Mouse (Mus musculus) forebrain, embryonic 16.5 days (tissue): ENCODE data around the gene Ggta1. TPM values are rescaled to one million over a fixed set of nuclear protein-coding genes. Genes with fewer than 3 reads are reported as not detected.

Experiments
- ATAC-seq: fragments of 200-750 bp; cut with Nextera tagmentation; 2 replicates; pipeline ENCODE4 v1.8.0; 2017; ENCODE audit warnings: mild to moderate bottlenecking, moderate library complexity
- H3K27ac ChIP-seq: fragments of 300-500 bp; sonication (generic); 2 replicates; pipeline ENCODE4 v1.5.1; 2014; ENCODE audit warnings: low read length, control low read depth
- H3K27me3 ChIP-seq: fragments of 300-500 bp; sonication (generic); replicated peaks from 2 replicates; pipeline ENCODE4 v1.6.1; 2014; ENCODE audit warnings: low read length; ENCODE audit not compliant: control insufficient read depth, insufficient read depth
- H3K36me3 ChIP-seq: fragments of 300-500 bp; sonication (generic); 2 replicates; pipeline ENCODE4 v1.6.1; 2014; ENCODE audit not compliant: control insufficient read depth, insufficient read depth
- H3K4me1 ChIP-seq: fragments of 300-500 bp; sonication (generic); replicated peaks from 2 replicates; pipeline ENCODE4 v1.6.1; 2014; ENCODE audit warnings: low read length; ENCODE audit not compliant: control insufficient read depth, insufficient read depth
- H3K4me2 ChIP-seq: fragments of 300-500 bp; sonication (generic); 2 replicates; pipeline ENCODE4 v1.6.1; 2014; ENCODE audit warnings: mild to moderate bottlenecking, low read length, control low read depth
- H3K4me3 ChIP-seq: fragments of 300-500 bp; sonication (generic); replicated peaks from 2 replicates; pipeline ENCODE4 v1.5.1; 2014; ENCODE audit warnings: mild to moderate bottlenecking, low read length, control low read depth
- H3K9ac ChIP-seq: fragments of 300-500 bp; sonication (generic); replicated peaks from 2 replicates; pipeline ENCODE4 v1.6.1; 2014; ENCODE audit warnings: low read depth, low read length, control low read depth
- H3K9me3 ChIP-seq: fragments of 300-500 bp; sonication (generic); 2 replicates; pipeline ENCODE4 v1.6.1; 2016; ENCODE audit warnings: low read length; ENCODE audit not compliant: control insufficient read depth
- WGBS: fragments of 180-500 bp; shearing (Covaris S2); extraction: QIAGEN DNeasy Blood & Tissue Kit; methylation state at CpG from one replicate; pipeline ENCODE4 v1.1.7; 2014; 5-methylcytosine and 5-hydroxymethylcytosine counted together
- polyA plus RNA-seq: library from polyadenylated mRNA; unstranded; fragments of >200 nt; fragmentation: Nextera tagmentation; extraction: Ambion mirVana; gene quantifications from 2 replicates; pipeline ENCODE4 v1.2.1, GENCODE M21; 2015

Gene Ggta1
- polyA plus RNA-seq, 1 experiment from 2014 or later: 4.1 TPM

DNA sequence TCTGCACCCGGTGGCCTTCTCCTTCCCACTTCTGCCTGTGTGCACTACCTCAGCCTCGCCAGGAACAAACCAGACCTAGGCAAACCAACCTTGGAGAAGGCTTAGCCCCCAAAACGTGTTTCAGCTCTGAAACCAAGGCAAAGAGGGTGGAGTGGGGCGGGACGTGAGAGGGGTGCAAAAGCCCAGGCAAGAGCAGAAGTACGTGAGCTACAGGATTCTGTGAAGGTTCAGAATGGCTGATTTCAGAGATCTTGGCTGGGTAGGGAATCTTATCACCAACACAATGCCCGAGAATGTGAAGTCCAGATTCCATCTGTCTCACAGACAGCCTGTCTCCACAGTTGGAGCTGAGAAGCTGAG lies 41.4 kb upstream of the Ggta1 start:
- no peak overlapping the region for H3K9ac ChIP-seq
- no peaks in the 10 kb centered on the region for H3K36me3 ChIP-seq
- no peak overlapping the region for H3K27ac ChIP-seq
- H3K27me3 ChIP-seq: no peaks in the 10 kb centered on the region
- peaks cover 14% of the 10 kb centered on the region; the same call in 1 of the 2 replicates for H3K4me1 ChIP-seq
- ATAC-seq: no peak
- no peak overlapping the region for H3K4me2 ChIP-seq
- 78% methylated on average over 7 of the region's 7 CpGs for WGBS
- H3K9me3 ChIP-seq: no peaks in the 10 kb centered on the region
- no peak overlapping the region for H3K4me3 ChIP-seq

DNA sequence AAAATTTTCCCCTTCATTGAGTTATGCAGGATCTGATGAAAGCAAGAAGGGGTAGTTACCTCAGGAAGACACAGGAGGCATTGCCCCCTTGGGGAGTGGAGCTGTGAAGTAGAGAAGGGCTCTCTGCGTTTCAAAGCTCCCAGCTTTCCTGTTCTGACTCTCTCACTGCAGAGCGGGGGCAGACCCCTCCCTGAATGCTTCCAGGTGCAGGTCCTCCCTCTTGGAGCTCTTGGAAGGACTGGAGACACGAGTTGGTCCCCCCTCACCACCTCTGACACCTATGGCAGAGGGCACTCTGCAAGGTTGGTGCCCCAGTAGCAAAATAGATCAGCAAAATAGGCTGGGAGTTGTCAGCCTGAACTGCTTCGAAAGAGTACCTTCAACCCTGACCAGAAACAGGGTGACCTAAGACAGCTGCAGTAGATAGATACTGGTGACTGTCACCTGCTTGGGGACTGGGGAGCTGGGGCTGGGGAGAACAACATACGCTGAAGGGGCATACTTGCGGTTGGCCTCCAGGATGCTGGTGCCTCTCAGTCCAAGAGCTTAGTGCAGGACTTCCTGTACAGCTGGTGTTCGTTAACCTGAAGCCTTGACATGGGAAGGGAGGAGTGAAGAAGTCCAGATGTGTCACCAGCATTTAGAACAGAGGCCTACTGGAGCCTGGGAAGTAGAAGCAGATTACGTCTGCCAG lies 40.8 kb upstream of the Ggta1 start:
- Histone ChIP-seq H3K4me1 (peaks cover 12% of the 10 kb centered on the region; the same call in 1 of the 2 replicates), H3K4me2 (no peak overlapping the region), H3K27ac (no peak overlapping the region), H3K27me3 (no peaks in the 10 kb centered on the region), H3K4me3 (no peak overlapping the region), H3K9ac (no peak overlapping the region), H3K36me3 (no peaks in the 10 kb centered on the region), H3K9me3 (no peaks in the 10 kb centered on the region)
- ATAC-seq: no peak
- 67% methylated on average over 8 of the region's 8 CpGs for WGBS

DNA sequence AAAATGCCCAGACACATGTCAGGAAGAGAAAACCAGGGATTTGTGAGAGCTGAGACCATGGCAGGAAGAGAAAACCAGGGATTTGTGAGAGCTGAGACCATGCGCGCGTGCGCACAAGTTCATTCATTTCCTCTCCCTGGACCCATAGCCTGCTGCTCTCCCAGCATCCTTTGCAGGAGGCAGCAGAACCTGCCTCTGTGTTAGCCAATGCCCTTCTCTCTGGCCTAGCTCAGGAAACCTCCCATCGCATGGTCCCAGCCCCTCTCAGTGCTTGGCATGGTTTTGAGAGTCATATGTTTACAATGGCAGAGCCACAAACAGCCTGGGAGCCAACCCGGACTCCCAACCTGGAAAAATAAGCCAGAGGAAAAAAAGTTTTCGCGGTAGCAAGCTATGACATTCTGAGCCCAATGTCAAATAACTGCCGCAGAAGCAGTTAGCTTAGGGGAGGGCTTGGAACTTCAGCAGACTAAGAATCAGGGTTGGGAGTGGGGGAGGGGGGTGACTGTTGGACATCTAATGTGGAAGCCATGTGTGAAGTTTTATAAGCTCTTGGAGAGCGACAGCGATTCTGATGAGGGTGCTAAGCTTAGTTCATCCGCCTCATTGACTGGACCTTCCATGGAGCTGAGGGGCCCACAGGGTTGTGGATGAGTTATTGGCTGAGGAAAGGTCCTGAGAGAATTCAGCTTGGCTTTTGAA lies 40.1 kb upstream of the Ggta1 start:
- H3K4me3 ChIP-seq: no peak overlapping the region
- WGBS: 88% methylated on average over 12 of the region's 12 CpGs
- no peaks in the 10 kb centered on the region for H3K27me3 ChIP-seq
- ATAC-seq: no peak
- no peak overlapping the region for H3K4me2 ChIP-seq
- no peaks in the 10 kb centered on the region for H3K36me3 ChIP-seq
- H3K9me3 ChIP-seq: no peaks in the 10 kb centered on the region
- H3K27ac ChIP-seq: no peak overlapping the region
- H3K4me1 ChIP-seq: peaks cover 12% of the 10 kb centered on the region; the same call in 1 of the 2 replicates
- no peak overlapping the region for H3K9ac ChIP-seq

DNA sequence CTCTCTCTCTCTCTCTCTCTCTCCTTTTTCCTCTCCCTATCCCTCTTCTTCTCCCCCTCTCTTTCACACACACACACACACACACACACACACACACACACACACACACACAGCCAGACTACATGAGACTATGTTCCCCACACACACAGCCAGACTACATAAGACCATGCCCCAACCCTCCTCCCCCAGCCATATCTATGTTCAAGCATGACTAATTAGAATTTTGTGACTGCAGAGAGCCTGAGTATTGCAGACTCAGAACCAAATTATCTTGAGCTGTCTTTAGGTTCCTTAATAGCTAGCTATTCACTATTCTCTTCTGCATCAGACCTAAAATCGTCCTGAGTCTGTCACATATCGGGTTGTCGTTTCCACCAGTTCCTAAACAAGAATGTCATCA lies 39.5 kb upstream of the Ggta1 start:
- ATAC-seq: no peak
- no peaks in the 10 kb centered on the region for H3K9me3 ChIP-seq
- H3K4me2 ChIP-seq: no peak overlapping the region
- no peak overlapping the region for H3K4me3 ChIP-seq
- peaks cover 12% of the 10 kb centered on the region; the same call in 1 of the 2 replicates for H3K4me1 ChIP-seq
- H3K27ac ChIP-seq: no peak overlapping the region
- no peaks in the 10 kb centered on the region for H3K27me3 ChIP-seq
- WGBS: 83% methylated on average over 3 of the region's 3 CpGs
- H3K9ac ChIP-seq: no peak overlapping the region
- H3K36me3 ChIP-seq: no peaks in the 10 kb centered on the region

DNA sequence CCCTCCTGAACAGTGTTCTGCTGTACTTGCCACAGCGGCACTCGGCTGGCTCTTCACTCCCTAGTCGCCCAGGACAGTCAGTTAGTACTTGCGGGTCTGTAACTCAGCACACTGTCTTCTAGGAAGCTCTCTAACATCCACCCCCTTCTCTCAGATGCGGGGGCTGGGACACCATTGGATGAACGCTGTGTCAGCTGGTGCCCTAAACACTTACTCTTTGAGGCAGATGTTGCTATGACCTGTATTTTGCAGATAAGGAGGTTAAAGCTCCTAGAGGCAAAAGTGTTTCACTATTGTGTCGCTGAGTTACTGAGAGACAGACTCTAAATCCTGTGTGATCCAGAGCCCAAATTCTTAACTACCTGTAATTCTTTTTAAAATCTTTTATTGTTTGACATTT lies 36.4 kb upstream of the Ggta1 start:
- WGBS: 84% methylated on average over 7 of the region's 7 CpGs
- Histone ChIP-seq H3K4me1 (no peaks in the 10 kb centered on the region), H3K36me3 (no peaks in the 10 kb centered on the region), H3K4me3 (no peak overlapping the region), H3K9me3 (no peaks in the 10 kb centered on the region), H3K27ac (no peak overlapping the region), H3K27me3 (no peaks in the 10 kb centered on the region), H3K9ac (no peak overlapping the region), H3K4me2 (no peak overlapping the region)
- no peak for ATAC-seq

DNA sequence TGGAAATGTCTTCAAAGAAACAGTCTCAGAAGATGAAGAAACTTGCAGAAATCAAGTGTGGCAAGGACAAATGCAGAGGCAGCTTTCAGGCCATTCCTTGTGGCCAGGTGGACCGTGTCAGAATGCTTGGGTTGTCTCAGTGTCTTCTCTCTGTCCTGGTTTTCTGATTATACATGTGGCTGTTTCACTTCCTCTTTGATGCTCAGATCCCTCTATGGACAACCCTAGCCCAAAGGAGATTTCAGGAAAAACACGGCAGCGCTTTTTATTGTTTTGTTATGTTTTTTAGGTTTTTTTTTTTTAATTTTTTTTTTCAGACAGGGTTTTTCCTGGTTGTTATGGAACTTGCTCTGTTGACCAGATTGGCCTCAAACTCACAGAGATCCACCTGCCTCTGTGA lies 35.9 kb upstream of the Ggta1 start:
- Histone ChIP-seq H3K4me1 (no peaks in the 10 kb centered on the region), H3K27me3 (no peaks in the 10 kb centered on the region), H3K27ac (no peak overlapping the region), H3K36me3 (no peaks in the 10 kb centered on the region), H3K9ac (no peak overlapping the region), H3K4me2 (no peak overlapping the region), H3K9me3 (no peaks in the 10 kb centered on the region), H3K4me3 (no peak overlapping the region)
- ATAC-seq: no peak
- 97% methylated on average over 3 of the region's 3 CpGs for WGBS

DNA sequence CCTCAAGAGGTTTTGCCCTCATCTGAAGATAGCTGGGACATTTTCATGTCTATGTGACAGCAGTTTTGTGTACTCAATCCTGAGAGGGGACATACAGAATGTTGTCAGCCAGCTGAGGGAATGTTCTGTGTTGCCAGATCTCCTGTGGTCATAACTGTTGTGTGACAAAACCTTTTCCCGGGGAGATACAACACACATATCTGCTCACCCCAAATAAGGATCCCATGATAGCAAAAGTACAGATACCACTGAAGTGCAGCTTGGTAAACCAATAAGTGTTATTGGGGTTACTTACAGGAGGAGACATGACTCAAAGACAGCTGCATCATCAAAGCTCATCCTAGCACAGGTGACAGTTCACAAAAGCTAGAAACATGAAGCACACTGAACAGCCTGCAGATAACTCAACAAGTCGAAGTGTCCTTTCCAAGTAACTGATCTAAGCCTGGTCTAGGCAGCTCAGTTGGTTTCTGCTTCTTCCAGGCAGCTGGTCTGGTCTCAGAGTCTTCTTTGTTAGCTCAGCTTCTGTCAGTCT lies 34.7 kb upstream of the Ggta1 start:
- WGBS: 90% methylated on average over 2 of the region's 2 CpGs
- ATAC-seq: no peak
- H3K27ac ChIP-seq: no peak overlapping the region

DNA sequence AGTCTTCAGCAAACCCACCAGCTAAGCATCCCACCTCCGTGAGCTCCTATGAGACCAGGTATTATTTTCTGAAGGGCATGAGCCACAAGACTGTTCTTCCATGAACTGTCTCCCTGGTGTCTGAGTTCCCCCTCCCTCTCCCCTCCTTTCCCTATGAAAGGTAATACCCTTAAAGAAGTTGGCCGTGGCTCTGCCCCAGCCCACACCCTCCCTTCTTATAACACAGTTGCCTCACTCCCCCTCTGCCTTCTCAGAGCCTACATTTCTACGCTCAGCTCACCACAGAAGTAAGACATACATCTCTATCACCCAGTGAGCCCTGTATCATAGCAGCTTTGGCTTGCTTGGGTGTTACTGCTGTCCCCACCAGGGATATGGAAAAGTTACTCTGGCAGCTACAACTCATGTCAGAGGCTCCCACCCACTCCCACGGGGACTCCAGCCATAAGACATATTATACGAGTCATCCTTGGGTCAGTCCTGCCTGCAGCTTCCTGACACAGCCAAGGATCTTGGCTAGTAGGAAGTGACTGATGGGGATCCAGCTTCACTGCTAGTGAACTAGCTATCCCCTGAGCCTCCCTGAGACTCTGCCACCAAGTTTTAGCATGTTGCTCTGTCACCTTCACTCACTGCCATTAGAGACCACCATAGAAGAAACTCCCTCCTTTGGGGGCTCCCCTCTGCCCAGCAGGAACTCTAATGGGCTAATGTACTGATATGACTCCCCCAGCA lies 33.4 kb upstream of the Ggta1 start:
- no peak for ATAC-seq
- WGBS: 83% methylated on average over 5 of the region's 5 CpGs

More for the DNA sequence above, 34.7 kb upstream of the Ggta1 start:
- Histone ChIP-seq H3K27me3 (no peaks in the 10 kb centered on the region), H3K4me3 (no peak overlapping the region), H3K4me1 (no peaks in the 10 kb centered on the region), H3K4me2 (no peak overlapping the region), H3K9ac (no peak overlapping the region), H3K9me3 (no peaks in the 10 kb centered on the region), H3K36me3 (no peaks in the 10 kb centered on the region)

More for the DNA sequence above, 33.4 kb upstream of the Ggta1 start:
- Histone ChIP-seq H3K9ac (no peak overlapping the region), H3K9me3 (no peaks in the 10 kb centered on the region), H3K4me3 (no peak overlapping the region), H3K4me2 (no peak overlapping the region), H3K27me3 (no peaks in the 10 kb centered on the region), H3K27ac (no peak overlapping the region), H3K4me1 (no peaks in the 10 kb centered on the region), H3K36me3 (no peaks in the 10 kb centered on the region)
